Comparison of ENCODE assay signal across 14 mouse cellular contexts in genomic region chr14:34221416-34222077, GRCm38 (mm10). TPM values are rescaled to one million over a fixed set of nuclear protein-coding genes. Genes with fewer than 3 reads are reported as not detected.
"Had no signal": no experiment of that assay in that cellular context is flagged by ENCODE, and none has a peak within 500 bp of the region (broad histone marks: within the 10 kb centered on the region; RNA-seq: fewer than 3 reads in every experiment).

No protein-coding gene starts in this region.

- H3K36me3 ChIP-seq: limb, embryonic 10.5 days; liver, embryonic 15.5 days; midbrain, embryonic 12.5 days; stomach, embryonic 15.5 days had no signal

- ATAC-seq: lung, postnatal 0 days had no signal

- DNase-seq: kidney, postnatal 10 days; kidney, postnatal 4 days; lung, adult 2 months; right cerebral cortex, postnatal 14 days; thymus, postnatal 14 days had no signal

- H3K4me3 ChIP-seq: layer of hippocampus, adult 2 months; limb, embryonic 10.5 days; liver, embryonic 15.5 days; megakaryocyte, embryonic 14.5 days; midbrain, embryonic 12.5 days; stomach, embryonic 15.5 days had no signal

- H3K4me2 ChIP-seq: liver, embryonic 11.5 days; liver, embryonic 15.5 days; midbrain, embryonic 12.5 days; stomach, embryonic 15.5 days had no signal

- H3K9me3 ChIP-seq: limb, embryonic 10.5 days; liver, embryonic 15.5 days; midbrain, embryonic 12.5 days; stomach, embryonic 15.5 days had no signal

- H3K4me1 ChIP-seq: liver, embryonic 15.5 days; megakaryocyte, embryonic 14.5 days had no signal

- H3K9ac ChIP-seq: liver, embryonic 15.5 days; midbrain, embryonic 12.5 days; stomach, embryonic 15.5 days had no signal

- H3K27ac ChIP-seq: layer of hippocampus, adult 2 months; limb, embryonic 10.5 days; liver, embryonic 15.5 days; macrophage; midbrain, embryonic 12.5 days; stomach, embryonic 15.5 days had no signal

RNA-seq across cellular contexts. Expression of gene Syt15, which starts 2.2 kb away (rescaled TPM):
- polyA plus RNA-seq: macrophage had no signal

RNA-seq across cellular contexts. Expression of gene Gprin2, which starts 20.1 kb away (rescaled TPM):
- polyA plus RNA-seq: macrophage had no signal
